Comparison of ENCODE assay signal across 19 mouse cellular contexts in the genomic region with DNA sequence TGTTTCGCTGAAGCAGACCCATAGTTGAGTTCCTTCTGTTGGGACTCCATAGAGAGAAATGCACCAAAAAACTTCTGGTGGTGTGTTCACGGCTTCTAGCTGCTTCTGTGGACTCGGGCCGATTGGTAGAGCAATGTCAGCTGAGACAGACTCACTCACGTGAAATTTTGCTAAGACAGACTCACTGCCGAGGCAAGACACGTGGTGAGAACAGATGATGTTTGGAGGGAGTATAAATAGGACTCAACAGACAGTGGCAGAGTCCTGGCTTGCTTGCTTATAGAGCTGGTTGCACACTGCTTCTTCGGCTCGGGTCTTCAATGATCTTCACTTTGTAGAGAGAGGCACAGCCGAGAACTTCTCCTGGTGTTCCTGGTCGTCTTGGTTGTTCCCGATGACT.
"Had no signal": no experiment of that assay in that cellular context is flagged by ENCODE, and none has a peak within 500 bp of the region (broad histone marks: within the 10 kb centered on the region; RNA-seq: fewer than 3 reads in every experiment).

No protein-coding gene starts in this region.

- DNase-seq: lung, adult 18-20 months; lung, embryonic 14.5 days; lung, postnatal 10 days; lung, postnatal 4 days; midbrain, embryonic 14.5 days; retina, postnatal 1 day; right cerebral cortex, adult 18-20 months; right cerebral cortex, postnatal 25 days; right cerebral cortex, postnatal 4 days; spleen, adult 18-20 months; thymus, adult 18-20 months; thymus, postnatal 14 days; thymus, postnatal 36 days had no signal

- H3K27ac ChIP-seq: midbrain, embryonic 10.5 days; midbrain, embryonic 12.5 days; neural tube, embryonic 13.5 days; neural tube, embryonic 15.5 days had no signal

- H3K9me3 ChIP-seq: midbrain, embryonic 10.5 days; midbrain, embryonic 12.5 days; neural tube, embryonic 13.5 days; neural tube, embryonic 15.5 days had no signal

- H3K27me3 ChIP-seq: neural tube, embryonic 13.5 days; neural tube, embryonic 15.5 days had no signal

- H3K4me1 ChIP-seq: midbrain, embryonic 12.5 days had no signal

- H3K9ac ChIP-seq: lung, embryonic 14.5 days; midbrain, embryonic 12.5 days; neural tube, embryonic 13.5 days; neural tube, embryonic 15.5 days had no signal

- H3K4me3 ChIP-seq: midbrain, embryonic 10.5 days; midbrain, embryonic 12.5 days; myocyte; neural tube, embryonic 13.5 days; neural tube, embryonic 15.5 days had no signal

- ATAC-seq: midbrain, embryonic 16.5 days had no signal

- H3K4me2 ChIP-seq: lung, embryonic 14.5 days; midbrain, embryonic 12.5 days; neural tube, embryonic 13.5 days; neural tube, embryonic 15.5 days had no signal

- H3K36me3 ChIP-seq: midbrain, embryonic 10.5 days; midbrain, embryonic 12.5 days; neural tube, embryonic 13.5 days; neural tube, embryonic 15.5 days had no signal
